Mouse (Mus musculus) midbrain, embryonic 16.5 days (tissue): ENCODE data around the gene March8. TPM values are rescaled to one million over a fixed set of nuclear protein-coding genes. Genes with fewer than 3 reads are reported as not detected.

Experiments used
- ATAC-seq: fragments of 200-750 bp; cut with Nextera tagmentation; 2 replicates; pipeline ENCODE4 v1.8.0; 2017; ENCODE audit warnings: moderate TSS enrichment
- H3K27ac ChIP-seq: fragments of 300-500 bp; sonication (generic); 2 replicates; pipeline ENCODE4 v1.5.1; 2014; ENCODE audit warnings: mild to moderate bottlenecking, low read length, mixed read lengths
- H3K27me3 ChIP-seq: fragments of 300-500 bp; sonication (generic); 2 replicates; pipeline ENCODE4 v1.6.1; 2014; ENCODE audit warnings: low read depth, low read length, mixed read lengths; ENCODE audit not compliant: control insufficient read depth, insufficient read depth
- H3K36me3 ChIP-seq: fragments of 300-500 bp; sonication (generic); 2 replicates; pipeline ENCODE4 v1.6.1; 2014; ENCODE audit warnings: mild to moderate bottlenecking, low read length, moderate library complexity, mixed read lengths; ENCODE audit not compliant: control insufficient read depth, insufficient read depth
- H3K4me1 ChIP-seq: fragments of 300-500 bp; sonication (generic); 2 replicates; pipeline ENCODE4 v1.6.1; 2014; ENCODE audit warnings: mild to moderate bottlenecking, low read length, mixed read lengths; ENCODE audit not compliant: control insufficient read depth, insufficient read depth
- H3K4me2 ChIP-seq: fragments of 300-500 bp; sonication (generic); 2 replicates; pipeline ENCODE4 v1.6.1; 2014; ENCODE audit warnings: mild to moderate bottlenecking, low read length, mixed read lengths
- H3K4me3 ChIP-seq: fragments of 300-500 bp; sonication (generic); 2 replicates; pipeline ENCODE4 v1.5.1; 2014; ENCODE audit warnings: low read depth, mild to moderate bottlenecking, low read length, moderate library complexity, mixed read lengths
- H3K9ac ChIP-seq: fragments of 300-500 bp; sonication (generic); 2 replicates; pipeline ENCODE4 v1.6.1; 2014; ENCODE audit warnings: low read depth, low read length, mixed read lengths
- H3K9me3 ChIP-seq: fragments of 300-500 bp; sonication (generic); replicated peaks from 2 replicates; pipeline ENCODE4 v1.6.1; 2014; ENCODE audit warnings: mild to moderate bottlenecking, low read length, mixed read lengths; ENCODE audit not compliant: control insufficient read depth, poor library complexity, severe bottlenecking
- WGBS: fragments of 180-500 bp; shearing (Covaris S2); extraction: QIAGEN DNeasy Blood & Tissue Kit; methylation state at CpG from one replicate; pipeline ENCODE4 v1.1.7; 2014; 5-methylcytosine and 5-hydroxymethylcytosine counted together
- polyA plus RNA-seq: library from polyadenylated mRNA; unstranded; fragments of >200 nt; fragmentation: Nextera tagmentation; extraction: Ambion mirVana; gene quantifications from 2 replicates; pipeline ENCODE4 v1.2.1, GENCODE M21; 2015

Gene March8
- 66.9 and 67.8 TPM in 2 replicates for polyA plus RNA-seq

DNA sequence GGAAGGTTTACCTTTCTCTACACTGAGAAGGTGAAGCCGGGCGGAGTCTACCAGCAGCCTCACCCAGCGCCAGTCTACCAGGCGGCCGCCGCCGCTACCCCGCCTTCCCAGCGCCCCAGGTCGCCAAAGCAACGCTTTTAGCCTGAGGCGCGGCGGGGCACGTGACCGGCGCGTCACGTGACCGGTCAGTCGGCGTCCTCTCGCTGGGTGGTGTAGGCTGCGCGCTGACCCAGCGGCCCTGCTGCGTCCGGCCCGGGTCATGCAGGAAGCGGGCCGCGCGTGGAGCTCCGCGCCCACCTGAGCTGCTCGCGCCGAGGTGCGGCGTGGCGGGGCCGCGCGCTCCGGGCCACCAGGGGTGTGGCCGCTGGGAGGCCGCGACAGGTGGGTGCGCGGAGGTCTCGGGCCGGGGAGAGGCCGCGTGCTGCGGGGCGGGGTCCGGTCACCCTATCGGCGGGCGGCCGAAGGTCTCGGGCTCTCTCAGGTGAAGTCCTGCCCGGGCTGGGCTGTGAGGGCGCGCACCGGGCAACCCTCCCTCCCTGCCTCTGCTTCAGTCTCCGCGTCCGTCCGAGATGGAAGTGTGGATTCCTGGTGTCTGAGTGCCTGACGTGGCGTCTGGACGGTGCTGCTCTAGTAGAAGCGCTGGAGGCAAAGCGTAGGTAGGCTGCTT, at the start of gene March8:
Gene March8 (plus strand): TSS at position 190 of the 667 bp plus-strand sequence.
- ATAC-seq, result peak; percentile 95
- H3K4me1 ChIP-seq, result peaks cover 19% of the 10 kb centered on the region
- H3K9me3 ChIP-seq, result no peaks in the 10 kb centered on the region; the same call in 1 of the 2 replicates
- WGBS, result under 1% methylated on average over 43 of the region's 75 CpGs
- peak within 1 kb of the TSS; percentile 89 for H3K27ac ChIP-seq
- H3K9ac ChIP-seq, result peak within 1 kb of the TSS; percentile 93
- peak within 1 kb of the TSS; percentile 61 for H3K4me2 ChIP-seq
- H3K4me3 ChIP-seq, result peak within 1 kb of the TSS; percentile 99
- H3K36me3 ChIP-seq, result no peaks in the 10 kb centered on the region
- H3K27me3 ChIP-seq, result no peaks in the 10 kb centered on the region

DNA sequence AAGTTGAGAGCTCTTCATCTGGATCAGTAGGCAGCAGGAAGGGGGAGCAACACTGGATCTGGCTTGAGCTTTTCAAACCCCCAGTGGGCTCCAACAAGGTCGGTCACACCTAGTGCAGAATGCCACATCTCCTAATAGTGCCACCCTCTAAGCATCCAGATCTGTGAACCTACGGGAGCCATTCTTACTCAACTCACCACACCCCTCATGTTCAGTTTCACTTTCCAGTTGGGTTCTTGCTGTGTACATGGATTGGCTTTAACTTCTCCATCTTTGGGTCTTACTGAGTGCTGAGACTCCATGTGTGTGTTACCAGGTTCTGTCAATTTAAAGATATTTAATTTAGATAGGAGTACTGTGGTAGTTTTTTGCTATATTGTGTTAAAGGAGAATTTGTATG, 26.4 kb upstream of the March8 start:
- WGBS, result 95% methylated on average over 2 of the region's 2 CpGs

DNA sequence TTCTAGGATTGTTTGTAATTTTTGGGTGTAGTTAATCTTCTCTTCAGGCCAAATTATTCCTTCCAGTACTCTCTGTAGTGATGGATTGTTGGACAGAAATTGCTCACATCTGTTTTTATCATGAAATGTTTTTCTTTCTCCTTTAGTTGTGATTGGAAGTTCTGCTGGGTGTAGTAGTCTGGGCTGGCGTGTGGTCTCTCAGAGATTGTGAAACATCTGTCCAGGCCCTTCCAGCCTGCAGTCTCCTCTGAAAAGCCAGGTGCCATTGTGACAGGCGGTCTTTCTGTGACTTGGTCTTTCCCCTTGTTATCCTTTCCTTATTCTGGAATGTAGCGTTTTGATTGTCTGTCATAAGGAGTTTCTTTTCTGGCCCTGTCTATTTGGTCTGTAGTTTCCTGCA, 18.6 kb upstream of the March8 start:
- H3K36me3 ChIP-seq, result no peaks in the 10 kb centered on the region
- no peaks in the 10 kb centered on the region for H3K27me3 ChIP-seq
- no peaks in the 10 kb centered on the region for H3K9me3 ChIP-seq
- H3K27ac ChIP-seq, result no peak overlapping the region
- H3K9ac ChIP-seq, result no peak overlapping the region
- no peaks in the 10 kb centered on the region for H3K4me1 ChIP-seq
- H3K4me2 ChIP-seq, result no peak overlapping the region
- 83% methylated on average over 3 of the region's 3 CpGs for WGBS
- ATAC-seq, result no peak
- H3K4me3 ChIP-seq, result no peak overlapping the region

More for the DNA sequence above, 26.4 kb upstream of the March8 start:
- no peak for ATAC-seq
- H3K4me1 ChIP-seq, result no peaks in the 10 kb centered on the region
- no peaks in the 10 kb centered on the region for H3K9me3 ChIP-seq
- no peaks in the 10 kb centered on the region for H3K36me3 ChIP-seq
- no peak overlapping the region for H3K27ac ChIP-seq
- no peaks in the 10 kb centered on the region for H3K27me3 ChIP-seq
- H3K4me2 ChIP-seq, result no peak overlapping the region
- no peak overlapping the region for H3K4me3 ChIP-seq
- H3K9ac ChIP-seq, result no peak overlapping the region

DNA sequence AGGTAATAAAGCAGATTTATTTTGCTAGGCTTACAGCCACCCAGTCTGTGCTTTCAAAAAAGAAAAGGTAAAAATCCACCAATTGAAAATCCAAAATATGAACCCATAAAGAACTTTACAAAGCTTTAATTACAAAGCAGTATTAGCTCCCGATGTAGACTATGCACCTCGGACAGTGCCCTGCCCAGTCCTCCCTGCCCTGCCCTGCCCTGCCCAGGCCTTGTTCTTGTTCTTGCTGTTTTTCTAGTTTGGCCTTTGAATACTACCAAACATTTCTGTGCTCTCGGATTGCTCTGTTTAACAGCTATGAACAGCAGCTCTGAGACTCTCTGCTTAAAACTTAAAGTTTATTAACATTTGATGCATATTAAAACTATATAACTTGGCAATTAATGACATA, 11.2 kb upstream of the March8 start:
- 85% methylated on average over 3 of the region's 3 CpGs for WGBS
- Histone ChIP-seq H3K4me1 (no peaks in the 10 kb centered on the region), H3K4me2 (no peak overlapping the region), H3K36me3 (no peaks in the 10 kb centered on the region), H3K9ac (no peak overlapping the region), H3K9me3 (no peaks in the 10 kb centered on the region), H3K27me3 (no peaks in the 10 kb centered on the region), H3K27ac (no peak overlapping the region), H3K4me3 (no peak overlapping the region)
- ATAC-seq, result no peak

DNA sequence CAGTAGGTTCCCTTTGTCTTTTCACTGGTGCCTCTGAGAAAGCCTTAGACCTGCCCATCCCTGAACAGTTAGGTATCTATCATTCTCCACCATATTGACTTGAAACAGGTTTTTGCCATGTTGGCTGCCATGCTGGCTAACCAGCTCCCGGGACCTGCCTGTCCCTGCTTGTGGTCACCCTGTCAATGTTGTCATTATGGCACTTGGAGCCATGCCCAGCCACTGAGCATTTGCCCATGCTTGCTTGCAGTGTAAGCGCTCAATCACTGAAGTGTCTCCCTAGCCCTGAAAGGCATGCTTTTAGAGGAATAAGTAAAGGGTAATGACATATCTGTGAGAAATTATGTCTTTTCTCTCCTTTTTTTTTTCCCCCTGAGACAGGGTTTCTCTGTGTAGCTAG, 6.4 kb upstream of the March8 start:
- ATAC-seq, result no peak
- Histone ChIP-seq H3K27me3 (no peaks in the 10 kb centered on the region), H3K27ac (no peak overlapping the region), H3K9me3 (no peaks in the 10 kb centered on the region), H3K9ac (no peak overlapping the region), H3K4me2 (no peak overlapping the region), H3K4me3 (no peak overlapping the region), H3K36me3 (no peaks in the 10 kb centered on the region), H3K4me1 (no peaks in the 10 kb centered on the region)
- 85% methylated on average over 2 of the region's 2 CpGs for WGBS

DNA sequence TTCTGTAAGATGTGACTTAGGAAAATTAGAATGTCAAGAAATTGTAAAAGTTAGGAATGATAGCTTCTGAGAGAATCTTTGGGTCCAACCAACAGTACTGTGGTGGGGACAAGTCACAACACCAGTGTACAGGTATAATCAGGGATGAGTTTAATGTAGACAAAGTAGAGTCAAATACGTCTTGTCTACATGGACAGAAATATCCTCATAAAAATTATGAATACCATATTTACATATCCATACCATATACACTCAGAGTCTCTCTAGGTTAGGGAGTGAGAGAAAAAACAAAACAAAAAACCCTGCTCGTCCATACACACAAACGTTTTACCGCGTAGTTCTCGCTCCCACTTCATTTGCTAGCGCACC, 374 bp upstream of the March8 start:
- no peaks in the 10 kb centered on the region; the same call in 1 of the 2 replicates for H3K9me3 ChIP-seq
- no peaks in the 10 kb centered on the region for H3K27me3 ChIP-seq
- no peak; the same call in 1 of the 2 replicates for ATAC-seq
- H3K4me3 ChIP-seq, result peak overlapping the region; percentile 99
- peak overlapping the region; percentile 93 for H3K9ac ChIP-seq
- H3K4me1 ChIP-seq, result peaks cover 19% of the 10 kb centered on the region
- peak overlapping the region; percentile 89 for H3K27ac ChIP-seq
- H3K4me2 ChIP-seq, result peak overlapping the region; percentile 61
- WGBS, result 1% methylated on average over 7 of the region's 7 CpGs
- no peaks in the 10 kb centered on the region for H3K36me3 ChIP-seq

DNA sequence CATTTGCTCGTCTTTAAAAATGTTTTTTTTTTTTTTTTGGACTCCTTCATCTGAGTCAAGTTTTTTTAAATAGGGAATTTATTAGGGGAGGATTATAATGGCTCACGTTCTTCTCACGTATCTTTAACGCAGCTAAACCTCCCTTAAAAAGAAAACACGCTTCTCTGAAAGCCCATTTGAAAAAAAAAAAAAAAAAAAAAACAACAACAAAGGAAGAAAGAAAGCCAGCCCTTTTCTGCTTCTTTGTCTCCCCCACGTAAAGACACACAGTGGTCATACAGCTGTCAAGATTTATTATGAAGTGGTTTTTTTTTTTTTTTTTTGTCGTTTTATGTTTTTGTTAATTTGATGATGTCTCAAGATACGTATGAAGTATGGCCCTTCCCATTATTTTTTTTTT, 696 bp downstream of the March8 start:
- Histone ChIP-seq H3K36me3 (no peaks in the 10 kb centered on the region), H3K9ac (peak overlapping the region; percentile 93), H3K4me2 (peak overlapping the region; percentile 61), H3K27me3 (no peaks in the 10 kb centered on the region), H3K9me3 (no peaks in the 10 kb centered on the region; the same call in 1 of the 2 replicates), H3K27ac (peak overlapping the region; percentile 89; the same call in 1 of the 2 replicates), H3K4me1 (peaks cover 19% of the 10 kb centered on the region), H3K4me3 (peak overlapping the region; percentile 99)
- WGBS, result 8% methylated on average over 8 of the region's 8 CpGs
- ATAC-seq, result no peak

DNA sequence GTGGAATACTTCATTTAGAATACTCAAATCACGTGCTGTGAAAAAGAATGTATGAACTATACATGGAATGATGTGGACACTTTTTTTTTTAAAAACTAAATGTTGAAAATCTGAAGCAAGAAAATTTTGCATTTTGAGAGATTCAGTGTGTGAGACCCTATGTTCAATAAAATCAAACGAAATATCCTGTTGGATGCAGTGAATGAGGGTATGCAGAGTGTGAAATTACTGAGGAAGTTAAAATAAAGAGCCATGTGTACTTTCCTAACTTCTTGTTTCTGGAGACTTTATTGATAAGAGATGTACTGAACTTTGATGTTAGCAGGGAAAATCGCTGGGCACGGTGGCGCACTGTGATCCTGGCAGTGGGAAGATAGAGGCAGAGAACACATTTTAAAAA, 1.3 kb downstream of the March8 start:
- Histone ChIP-seq H3K27me3 (no peaks in the 10 kb centered on the region), H3K4me3 (peak overlapping the region; percentile 99), H3K9ac (no peak overlapping the region), H3K9me3 (no peaks in the 10 kb centered on the region; the same call in 1 of the 2 replicates), H3K4me1 (peaks cover 19% of the 10 kb centered on the region), H3K27ac (no peak overlapping the region), H3K4me2 (peak overlapping the region; percentile 61), H3K36me3 (no peaks in the 10 kb centered on the region)
- 80% methylated on average over 5 of the region's 5 CpGs for WGBS
- no peak for ATAC-seq

DNA sequence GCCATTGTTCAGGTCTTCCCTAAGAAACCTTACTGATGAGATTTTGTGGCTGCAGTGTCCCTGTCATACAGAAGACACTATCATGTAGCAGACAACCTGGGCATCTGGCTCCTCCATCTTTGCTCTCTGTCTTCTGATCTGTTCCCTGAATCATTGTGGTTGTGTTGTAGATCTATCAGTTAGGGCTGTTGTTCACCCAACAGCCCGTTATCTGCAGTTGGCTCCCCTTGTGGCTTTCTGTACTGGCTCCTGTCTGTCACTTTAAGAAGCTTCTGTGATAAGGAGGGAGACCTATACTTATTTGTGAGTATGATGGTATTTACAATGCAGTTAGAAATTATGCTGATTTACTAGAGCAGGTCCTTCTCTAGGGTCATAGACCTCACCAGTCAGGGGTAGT, 2.7 kb downstream of the March8 start:
- no peak overlapping the region for H3K4me3 ChIP-seq

More for the DNA sequence above, 2.7 kb downstream of the March8 start:
- 88% methylated on average over 1 of the region's 1 CpGs for WGBS
- no peak for ATAC-seq
- H3K9me3 ChIP-seq, result no peaks in the 10 kb centered on the region; the same call in 1 of the 2 replicates
- H3K4me1 ChIP-seq, result peaks cover 19% of the 10 kb centered on the region
- no peaks in the 10 kb centered on the region for H3K36me3 ChIP-seq
- H3K27ac ChIP-seq, result no peak overlapping the region
- peak overlapping the region; percentile 61 for H3K4me2 ChIP-seq
- H3K9ac ChIP-seq, result no peak overlapping the region
- no peaks in the 10 kb centered on the region for H3K27me3 ChIP-seq
